ENCODE assay signal across 20 mouse cellular contexts in genomic region chr9:85340303-85340702, GRCm38 (mm10). TPM values are rescaled to one million over a fixed set of nuclear protein-coding genes. Genes with fewer than 3 reads are reported as not detected.
DNase-seq lines count a peak whose midpoint lies in the region; ATAC-seq and TF ChIP-seq lines count a peak whose summit lies in the region.
"Had no signal": no experiment of that assay in that cellular context is flagged by ENCODE, and none has a peak within 500 bp of the region (broad histone marks: within the 10 kb centered on the region; RNA-seq: fewer than 3 reads in every experiment).

No protein-coding gene starts in this region.

- 70% methylated on average over 3 of the region's 3 CpGs for WGBS in liver, adult 2 months
- 15% methylated on average over 3 of the region's 3 CpGs for WGBS in liver, embryonic 13.5 days (ENCODE audit: insufficient replicate concordance)

- dilution Hi-C loops in CH12.LX (cut with MboI; ENCODE audit: extremely low pct_ligation_motif_present, extremely low pct_unique_long_range_greater_than_20kb, low sequenced_read_pairs) = no loop called here

- DNase-seq in liver, adult 2 months (ENCODE audit: extremely low read depth, low read depth, low spot score) = peak; percentile 40
- no peak for DNase-seq in liver
- DNase-seq in CH12.LX (ENCODE audit: extremely low read depth) = peak; percentile 50
- DNase-seq in liver, embryonic 13.5 days = no peak
- no peak for DNase-seq in c-Kit-positive CD71-positive TER-119-positive erythroid progenitor cells, embryonic 14.5 days (ENCODE audit: low spot score)
- no peak for DNase-seq in kidney, postnatal 25 days
- DNase-seq: cerebellum, adult 18-20 months; heart, adult 2 months; heart, postnatal 14 days; layer of hippocampus, adult 9-11 months; thymus, postnatal 14 days had no signal

- peak; percentile 70 for ATAC-seq in liver, embryonic 13.5 days (ENCODE audit: low read depth)
- ATAC-seq in neutrophil, adult 5-6 weeks (ENCODE audit: extremely low read depth, insufficient number of reproducible peaks, low FRiP score, poor library complexity, severe bottlenecking) = peak; percentile 98
- no peak for ATAC-seq in erythroblast, adult 5-6 weeks (replicated peaks; ENCODE audit: low FRiP score, poor library complexity, severe bottlenecking)
- ATAC-seq: hindbrain, postnatal 0 days had no signal

- no peaks in the 10 kb centered on the region for H3K27me3 ChIP-seq in liver, adult 2 months (ENCODE audit: control insufficient read depth, insufficient read depth, low read length)
- no peaks in the 10 kb centered on the region for H3K27me3 ChIP-seq in CH12.LX (replicated peaks)
- H3K27me3 ChIP-seq in liver, embryonic 13.5 days = no peaks in the 10 kb centered on the region
- H3K27me3 ChIP-seq: limb, embryonic 15.5 days; neural tube, embryonic 15.5 days had no signal

- no peak overlapping the region for H3K4me3 ChIP-seq in liver, adult 2 months (ENCODE audit: insufficient read depth, low read depth, low read length)
- H3K4me3 ChIP-seq in CH12.LX (replicated peaks in 1 of 3; ENCODE audit: low read depth in 2 of 3, low read length in 2 of 3, poor library complexity in 1 of 3) = no peak overlapping the region
- no peak overlapping the region for H3K4me3 ChIP-seq in liver, embryonic 13.5 days (replicated peaks)
- H3K4me3 ChIP-seq: erythroblast, embryonic 14.5 days; heart, adult 2 months; limb, embryonic 15.5 days; neural tube, embryonic 15.5 days had no signal

- no peak overlapping the region for H3K27ac ChIP-seq in liver, adult 2 months (replicated peaks; ENCODE audit: insufficient read depth, low read depth, low read length)
- H3K27ac ChIP-seq in CH12.LX (ENCODE audit: insufficient read depth, low read depth) = no peak overlapping the region
- H3K27ac ChIP-seq in liver, embryonic 13.5 days = no peak overlapping the region
- H3K27ac ChIP-seq: heart, adult 2 months; hindbrain, postnatal 0 days; kidney, postnatal 0 days; limb, embryonic 15.5 days; neural tube, embryonic 15.5 days had no signal

- peaks cover 6% of the 10 kb centered on the region for H3K4me1 ChIP-seq in liver, adult 2 months (ENCODE audit: control insufficient read depth, insufficient read depth, low read length)
- peaks cover 5 to 8% of the 10 kb centered on the region in 2 experiments; a peak in 2 of 4 replicates for H3K4me1 ChIP-seq in CH12.LX (ENCODE audit: control insufficient read depth in 1 of 2, insufficient read depth in 2 of 2)
- H3K4me1 ChIP-seq in liver, embryonic 13.5 days (replicated peaks) = peaks cover 4% of the 10 kb centered on the region; the same call in 1 of the 2 replicates
- H3K4me1 ChIP-seq: limb, embryonic 15.5 days; neural tube, embryonic 15.5 days had no signal

- no peaks in the 10 kb centered on the region for H3K36me3 ChIP-seq in liver, adult 2 months (ENCODE audit: control insufficient read depth, insufficient read depth, low read length)
- no peaks in the 10 kb centered on the region for H3K36me3 ChIP-seq in CH12.LX (replicated peaks in 1 of 2; ENCODE audit: control insufficient read depth in 1 of 2, insufficient read depth in 1 of 2, low read length in 1 of 2)
- no peaks in the 10 kb centered on the region for H3K36me3 ChIP-seq in liver, embryonic 13.5 days
- H3K36me3 ChIP-seq: limb, embryonic 15.5 days; neural tube, embryonic 15.5 days had no signal

- TF ChIP-seq RAD21 in CH12.LX (IDR thresholded peaks at IDR 0.05; ENCODE audit: low read depth, low read length) = no peak; the same call in 1 of the 2 replicates

- in situ Hi-C loops in CH12.LX (cut with MboI; ENCODE audit: low pct_ligation_motif_present, low pct_unique_long_range_greater_than_20kb, low sequenced_read_pairs) = loop anchor here (25.0 kb wide), 2 partner anchors 247 to 1378 kb away; no protein-coding TSS in a partner anchor

- no peak for TF ChIP-seq POLR2A in liver, adult 2 months (IDR thresholded peaks at IDR 0.05; ENCODE audit: extremely low read depth, insufficient read depth, low read length)
- no peak for TF ChIP-seq POLR2A in CH12.LX (IDR thresholded peaks at IDR 0.05; ENCODE audit: low read depth, low read length)

- no peak for TF ChIP-seq CTCF in liver, adult 2 months (IDR thresholded peaks at IDR 0.05; ENCODE audit: low read depth, low read length)
- no peak for TF ChIP-seq CTCF in CH12.LX (conservative IDR thresholded peaks at IDR 0.05 in 1 of 2, IDR thresholded peaks at IDR 0.05 in 1 of 2; ENCODE audit: low read depth in 2 of 2, low read length in 2 of 2)

- no peak overlapping the region; the same call in 1 of the 2 replicates for H3K4me2 ChIP-seq in CH12.LX (ENCODE audit: insufficient read depth, low read depth, poor library complexity, severe bottlenecking)
- H3K4me2 ChIP-seq in liver, embryonic 13.5 days = no peak overlapping the region
- H3K4me2 ChIP-seq: limb, embryonic 15.5 days; neural tube, embryonic 15.5 days had no signal

- no peaks in the 10 kb centered on the region for H3K79me2 ChIP-seq in liver, adult 2 months (ENCODE audit: control insufficient read depth, insufficient read depth, low read length)
- no peaks in the 10 kb centered on the region for H3K79me2 ChIP-seq in CH12.LX (replicated peaks; ENCODE audit: control insufficient read depth, extremely low read depth, insufficient read depth, poor library complexity, severe bottlenecking)

- TF ChIP-seq EP300 in CH12.LX (IDR thresholded peaks at IDR 0.05; ENCODE audit: low read length) = peak; percentile 82

- H3K9me3 ChIP-seq in CH12.LX (replicated peaks; ENCODE audit: low read length) = no peaks in the 10 kb centered on the region
- no peaks in the 10 kb centered on the region for H3K9me3 ChIP-seq in liver, embryonic 13.5 days (replicated peaks)
- H3K9me3 ChIP-seq: limb, embryonic 15.5 days; neural tube, embryonic 15.5 days had no signal

- H3K9ac ChIP-seq in liver, adult 2 months (ENCODE audit: low read depth, low read length) = no peak overlapping the region
- no peak overlapping the region for H3K9ac ChIP-seq in CH12.LX (ENCODE audit: insufficient read depth, low read depth)
- no peak overlapping the region for H3K9ac ChIP-seq in liver, embryonic 13.5 days
- H3K9ac ChIP-seq: limb, embryonic 15.5 days; neural tube, embryonic 15.5 days had no signal

TF ChIP-seq in CH12.LX, 34 proteins besides CTCF, POLR2A, EP300 and RAD21:
- TF ChIP-seq MAFK (IDR thresholded peaks at IDR 0.05; ENCODE audit: insufficient replicate concordance, low read length) (no peak), MEF2A (IDR thresholded peaks at IDR 0.05; ENCODE audit: borderline replicate concordance, low read depth, low read length) (peak; percentile 37; the same call in 1 of the 2 replicates), TBP (conservative IDR thresholded peaks at IDR 0.05; ENCODE audit: low read depth, low read length) (0 out of 2 replicates have a peak, but pooled peaks have one; percentile 7), HCFC1 (IDR thresholded peaks at IDR 0.05; ENCODE audit: low read depth, low read length) (no peak), IRF4 (IDR thresholded peaks at IDR 0.05; ENCODE audit: low read depth, low read length) (peak; percentile 93)
TF ChIP-seq in CH12.LX: peak in this region for 3.

RNA-seq across cellular contexts. Expression of gene Tent5a, which starts 13.2 kb away (rescaled TPM):
- 7.6 and 9.1 TPM in 2 replicates for total RNA-seq in liver, adult 2 months (2014; rRNA removed)
- 2.3 and 3.0 TPM in 2 replicates for polyA plus RNA-seq in liver, adult 2 months (2012; rRNA removed)
- total RNA-seq in CH12.LX (2012; rRNA removed) (1.6 and 1.7 TPM in 2 replicates), CH12.LX (2014; rRNA removed) (1.2 and 1.5 TPM in 2 replicates)
- 2.0 and 2.6 TPM in 2 replicates for polyA plus RNA-seq in CH12.LX (2012; ENCODE audit: insufficient read length, low read depth)
- polyA plus RNA-seq in liver, embryonic 13.5 days (2015; fragmentation: Nextera tagmentation; extraction: Ambion mirVana) = 8.0 and 10.2 TPM in 2 replicates
- 36.3 and 39.3 TPM in 2 replicates for total RNA-seq in neutrophil, adult 5-6 weeks (2017)
- total RNA-seq in erythroblast, adult 5-6 weeks (2015; ENCODE audit: low replicate concordance) = 16.3 and 18.6 TPM in 2 replicates
- 11.0 and 12.2 TPM in 2 replicates for total RNA-seq in erythroblast, adult 5-6 weeks (2017; ENCODE audit: low replicate concordance)

RNA-seq across cellular contexts. Expression of gene Gm11114, which starts 27.7 kb away (rescaled TPM):
- not detected in 2 replicates for total RNA-seq in liver, adult 2 months (2014; rRNA removed)
- polyA plus RNA-seq in liver, adult 2 months (2012; rRNA removed) = not detected in 2 replicates
- total RNA-seq in CH12.LX (2012; rRNA removed) = not detected in 2 replicates
- not detected in 2 replicates for total RNA-seq in CH12.LX (2014; rRNA removed)
- polyA plus RNA-seq in CH12.LX (2012; ENCODE audit: insufficient read length, low read depth) = not detected in 2 replicates
- not detected in 2 replicates for polyA plus RNA-seq in liver, embryonic 13.5 days (2015; fragmentation: Nextera tagmentation; extraction: Ambion mirVana)
- total RNA-seq in neutrophil, adult 5-6 weeks (2017) = not detected in 2 replicates
- not detected in 2 replicates for total RNA-seq in erythroblast, adult 5-6 weeks (2015; ENCODE audit: low replicate concordance)
- not detected in 2 replicates for total RNA-seq in erythroblast, adult 5-6 weeks (2017; ENCODE audit: low replicate concordance)
- total RNA-seq: heart, adult 2 months; heart, postnatal 14 days; hindbrain, postnatal 0 days; left cerebral cortex, postnatal 10 days had no signal
- polyA plus RNA-seq: erythroblast, embryonic 14.5 days; heart, adult 2 months; hindbrain, postnatal 0 days; kidney, postnatal 0 days; limb, embryonic 15.5 days; neural tube, embryonic 15.5 days; stomach, embryonic 14.5 days had no signal

Comparison
In these comparisons a context has a peak if more than half of its experiments do, and no peak if none do; other contexts are left out.
1. DNase-seq: peak in liver, adult 2 months (single experiment) and CH12.LX (single experiment); none in liver (single experiment), liver, embryonic 13.5 days (single experiment), c-Kit-positive CD71-positive TER-119-positive erythroid progenitor cells, embryonic 14.5 days (single experiment) and kidney, postnatal 25 days (0 of 2).